Mouse (Mus musculus) lung, embryonic 14.5 days (tissue): ENCODE results near the gene Tdrd1. TPM values are rescaled to one million over a fixed set of nuclear protein-coding genes. Genes with fewer than 3 reads are reported as not detected.

Experiments used
- ATAC-seq: fragments of 200-750 bp; cut with Nextera tagmentation; 2 replicates; pipeline ENCODE4 v1.8.0; 2017; ENCODE audit warnings: mild to moderate bottlenecking, moderate TSS enrichment, moderate library complexity; ENCODE audit not compliant: insufficient read depth
- DNase-seq: peaks from one replicate; pipeline ENCODE4 v3.0.0-alpha.2; 2015
- H3K27ac ChIP-seq: fragments of 300-500 bp; sonication (generic); 2 replicates; pipeline ENCODE4 v1.5.1; 2014; ENCODE audit warnings: low read depth, mild to moderate bottlenecking, moderate library complexity
- H3K27me3 ChIP-seq: fragments of 300-500 bp; sonication (generic); 2 replicates; pipeline ENCODE4 v1.6.1; 2014; ENCODE audit warnings: low read length, control low read depth; ENCODE audit not compliant: insufficient read depth
- H3K36me3 ChIP-seq: fragments of 300-500 bp; sonication (generic); 2 replicates; pipeline ENCODE4 v1.6.1; 2014; ENCODE audit warnings: control low read depth; ENCODE audit not compliant: insufficient read depth
- H3K4me1 ChIP-seq: fragments of 300-500 bp; sonication (generic); 2 replicates; pipeline ENCODE4 v1.6.1; 2014; ENCODE audit warnings: antibody characterized with exemption, control low read depth; ENCODE audit not compliant: insufficient read depth
- H3K4me2 ChIP-seq: fragments of 300-500 bp; sonication (generic); 2 replicates; pipeline ENCODE4 v1.6.1; 2014; ENCODE audit warnings: mild to moderate bottlenecking
- H3K4me3 ChIP-seq: fragments of 300-500 bp; sonication (generic); 2 replicates; pipeline ENCODE4 v1.5.1; 2014; ENCODE audit warnings: low read depth, low read length
- H3K9ac ChIP-seq: fragments of 300-500 bp; sonication (generic); 2 replicates; pipeline ENCODE4 v1.6.1; 2014
- H3K9me3 ChIP-seq: fragments of 300-500 bp; sonication (generic); 2 replicates; pipeline ENCODE4 v1.6.1; 2016; ENCODE audit warnings: low read depth, low read length, control low read depth
- CTCF ChIP-seq: IDR thresholded peaks from 2 replicates; pipeline ENCODE4 v1.5.1; 2016; ENCODE audit warnings: antibody characterized with exemption, low read depth
- WGBS: fragments of 180-500 bp; shearing (Covaris S2); extraction: QIAGEN DNeasy Blood & Tissue Kit; methylation state at CpG from one replicate; pipeline ENCODE4 v1.1.7; 2014; 5-methylcytosine and 5-hydroxymethylcytosine counted together
- polyA plus RNA-seq: library from polyadenylated mRNA; unstranded; fragments of >200 nt; fragmentation: Nextera tagmentation; extraction: Ambion mirVana; gene quantifications from 2 replicates; pipeline ENCODE4 v1.2.1, GENCODE M21; 2014

The Tdrd1 gene
- polyA plus RNA-seq, 1 experiment from 2014 or later = 1.3 TPM

DNA sequence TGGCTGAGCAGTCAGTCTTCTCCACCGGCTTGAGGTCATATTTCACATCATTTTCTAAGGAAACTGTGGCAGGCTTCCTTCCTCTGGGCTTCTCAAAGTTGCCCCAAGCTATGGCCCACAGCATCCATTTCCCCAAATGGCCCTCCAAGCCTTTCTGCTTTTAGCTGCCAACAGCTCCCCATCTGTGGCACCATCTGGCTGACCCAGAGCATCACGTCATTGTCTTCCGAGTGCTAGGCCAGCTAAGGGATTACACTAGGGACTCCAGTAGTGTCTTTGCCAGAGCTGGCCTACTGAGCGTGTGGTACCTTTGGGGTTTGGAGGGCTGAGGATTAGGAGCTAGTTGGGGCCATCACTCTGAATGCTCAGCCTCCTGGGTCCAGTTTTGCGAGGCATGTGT, 66.6 kb downstream of the Tdrd1 start:
- H3K4me3 ChIP-seq = no peak overlapping the region
- no peak overlapping the region for H3K27ac ChIP-seq
- H3K9ac ChIP-seq = no peak overlapping the region
- 84% methylated on average over 5 of the region's 5 CpGs for WGBS
- no peak for TF ChIP-seq CTCF
- H3K4me2 ChIP-seq = no peak overlapping the region
- H3K27me3 ChIP-seq = no peaks in the 10 kb centered on the region
- ATAC-seq = no peak
- H3K36me3 ChIP-seq = no peaks in the 10 kb centered on the region
- H3K4me1 ChIP-seq = no peaks in the 10 kb centered on the region
- no peaks in the 10 kb centered on the region for H3K9me3 ChIP-seq
- no peak for DNase-seq

GRCm38 (mm10) chr19:56893326-56893725, 67.3 kb downstream of the Tdrd1 start:
- Histone ChIP-seq H3K4me3 (no peak overlapping the region), H3K36me3 (no peaks in the 10 kb centered on the region), H3K9ac (no peak overlapping the region), H3K27ac (no peak overlapping the region), H3K4me2 (no peak overlapping the region), H3K4me1 (no peaks in the 10 kb centered on the region), H3K27me3 (no peaks in the 10 kb centered on the region), H3K9me3 (no peaks in the 10 kb centered on the region)
- DNase-seq = no peak
- ATAC-seq = no peak
- TF ChIP-seq CTCF = no peak
- WGBS = 66% methylated on average over 5 of the region's 5 CpGs

DNA sequence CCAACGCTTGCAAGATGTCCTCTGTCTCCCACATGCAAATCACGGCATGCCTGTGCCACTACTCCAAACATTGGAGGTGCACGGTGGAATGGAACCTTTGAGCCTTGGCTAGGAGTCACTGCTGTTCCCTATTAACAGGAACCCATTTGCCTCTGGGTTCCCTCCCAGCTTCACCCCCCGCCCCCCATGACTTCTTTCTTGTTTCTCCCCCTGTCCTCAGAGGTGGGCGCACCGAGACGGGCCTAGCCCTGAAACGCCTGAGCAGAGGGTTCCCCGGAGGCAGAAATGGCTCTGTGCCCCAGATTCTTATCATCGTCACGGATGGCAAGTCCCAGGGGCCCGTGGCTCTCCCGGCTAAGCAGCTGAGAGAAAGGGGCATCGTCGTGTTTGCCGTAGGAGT, 71.6 kb downstream of the Tdrd1 start:
- TF ChIP-seq CTCF = no peak
- H3K36me3 ChIP-seq = no peaks in the 10 kb centered on the region
- H3K4me2 ChIP-seq = no peak overlapping the region
- no peak for ATAC-seq
- WGBS = 80% methylated on average over 16 of the region's 16 CpGs
- no peak overlapping the region for H3K27ac ChIP-seq
- H3K27me3 ChIP-seq = no peaks in the 10 kb centered on the region
- no peak overlapping the region for H3K4me3 ChIP-seq
- no peak overlapping the region for H3K9ac ChIP-seq
- H3K9me3 ChIP-seq = no peaks in the 10 kb centered on the region
- H3K4me1 ChIP-seq = no peaks in the 10 kb centered on the region
- DNase-seq = no peak

DNA sequence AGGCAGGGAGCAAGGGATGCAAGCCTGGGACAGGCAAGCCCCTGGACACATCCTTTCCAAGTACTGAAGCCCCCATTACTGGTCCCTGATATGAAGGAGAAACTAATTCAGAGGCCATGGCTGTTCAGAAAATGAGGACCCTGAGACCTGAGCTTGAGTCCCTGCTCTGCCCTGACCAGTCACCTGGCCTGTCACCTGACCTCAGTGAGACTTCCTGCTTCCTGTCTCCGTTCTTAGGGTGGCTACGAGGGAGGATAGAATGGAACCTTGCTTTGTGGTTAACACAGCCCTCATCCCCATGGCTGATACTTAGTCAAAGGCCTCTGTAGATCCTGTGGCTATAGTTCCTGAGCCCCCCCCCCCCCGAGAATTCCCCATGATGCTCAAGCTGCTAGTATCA, 78.1 kb downstream of the Tdrd1 start:
- no peak for ATAC-seq
- Histone ChIP-seq H3K27me3 (no peaks in the 10 kb centered on the region), H3K4me3 (no peak overlapping the region), H3K27ac (no peak overlapping the region), H3K4me1 (no peaks in the 10 kb centered on the region), H3K36me3 (no peaks in the 10 kb centered on the region), H3K4me2 (no peak overlapping the region), H3K9me3 (no peaks in the 10 kb centered on the region), H3K9ac (no peak overlapping the region)
- 53% methylated on average over 3 of the region's 3 CpGs for WGBS
- DNase-seq = no peak
- no peak for TF ChIP-seq CTCF

GRCm38 (mm10) chr19:56905395-56905794, 79.4 kb downstream of the Tdrd1 start:
- H3K4me2 ChIP-seq = no peak overlapping the region
- TF ChIP-seq CTCF = no peak
- no peaks in the 10 kb centered on the region for H3K9me3 ChIP-seq
- 79% methylated on average over 7 of the region's 7 CpGs for WGBS
- DNase-seq = no peak
- no peak overlapping the region for H3K4me3 ChIP-seq
- no peak overlapping the region for H3K9ac ChIP-seq
- no peak for ATAC-seq
- H3K27me3 ChIP-seq = no peaks in the 10 kb centered on the region
- H3K4me1 ChIP-seq = no peaks in the 10 kb centered on the region
- no peak overlapping the region for H3K27ac ChIP-seq
- H3K36me3 ChIP-seq = no peaks in the 10 kb centered on the region

- 0 out of 2 replicates have a peak, but pooled peaks cover 4% of the 10 kb centered on the region for H3K4me1 ChIP-seq
- no peak overlapping the region for H3K4me3 ChIP-seq
- no peak overlapping the region for H3K4me2 ChIP-seq
- H3K9me3 ChIP-seq = no peaks in the 10 kb centered on the region
- no peak for DNase-seq
- no peak for ATAC-seq
- no peaks in the 10 kb centered on the region for H3K27me3 ChIP-seq
- 27% methylated on average over 3 of the region's 3 CpGs for WGBS
- no peak overlapping the region for H3K9ac ChIP-seq
- H3K36me3 ChIP-seq = 0 out of 2 replicates have a peak, but pooled peaks cover 6% of the 10 kb centered on the region
- TF ChIP-seq CTCF = no peak
- H3K27ac ChIP-seq = no peak overlapping the region
Measured at GRCm38 (mm10) chr19:56907850-56908249, 81.8 kb downstream of the Tdrd1 start.

- Histone ChIP-seq H3K4me2 (no peak overlapping the region), H3K9me3 (no peaks in the 10 kb centered on the region), H3K9ac (no peak overlapping the region), H3K4me3 (no peak overlapping the region), H3K36me3 (peaks cover 14% of the 10 kb centered on the region; the same call in 1 of the 2 replicates), H3K27ac (no peak overlapping the region), H3K4me1 (0 out of 2 replicates have a peak, but pooled peaks cover 4% of the 10 kb centered on the region), H3K27me3 (no peaks in the 10 kb centered on the region)
- peak; percentile 97 for TF ChIP-seq CTCF
- WGBS = 72% methylated on average over 17 of the region's 17 CpGs
- DNase-seq (peak; percentile 89), ATAC-seq (peak; percentile 29; the same call in 1 of the 2 replicates)
Measured at GRCm38 (mm10) chr19:56908472-56909270, 82.7 kb downstream of the Tdrd1 start.
